Mouse (Mus musculus) ES-E14 (cell line): ENCODE data around the gene Arl4a. TPM values are rescaled to one million over a fixed set of nuclear protein-coding genes. Genes with fewer than 3 reads are reported as not detected.

ENCODE experiments used
- DNase-seq: peaks from one replicate; pipeline ENCODE4 v3.0.0-alpha.2; 2013; ENCODE audit warnings: low read depth, low spot score
- H3K27ac ChIP-seq: 2 replicates; pipeline ENCODE4 v1.5.1; 2012; ENCODE audit warnings: low read depth, mild to moderate bottlenecking, low read length, moderate library complexity, mixed read lengths; ENCODE audit not compliant: poor library complexity, insufficient read depth, severe bottlenecking
- H3K36me3 ChIP-seq: 2 replicates; pipeline ENCODE4 v1.6.1; 2012; ENCODE audit warnings: mild to moderate bottlenecking, low read length, moderate library complexity, mixed read lengths; ENCODE audit not compliant: control insufficient read depth, poor library complexity, insufficient read depth, severe bottlenecking
- H3K4me1 ChIP-seq, 2 experiments: fragments of 150-350 bp in 1 of 2; sonication (generic) in 1 of 2; 2 replicates each; pipeline ENCODE4 v1.6.1; 2012; ENCODE audit warnings: low read length in 2 of 2, mild to moderate bottlenecking in 1 of 2, mixed read lengths in 1 of 2; ENCODE audit not compliant: control insufficient read depth in 2 of 2, insufficient read depth in 2 of 2, poor library complexity in 1 of 2
- H3K4me3 ChIP-seq, 2 experiments: fragments of 150-350 bp in 1 of 2; sonication (generic) in 1 of 2; 2 replicates each; pipeline ENCODE4 v1.5.1; 2012; ENCODE audit warnings: low read length in 2 of 2, low read depth in 1 of 2, mild to moderate bottlenecking in 1 of 2, mixed read lengths in 1 of 2; ENCODE audit not compliant: insufficient read depth in 1 of 2, poor library complexity in 1 of 2, severe bottlenecking in 1 of 2
- H3K9ac ChIP-seq: 2 replicates; pipeline ENCODE4 v1.6.1; 2012; ENCODE audit warnings: low read depth, mild to moderate bottlenecking, low read length, mixed read lengths; ENCODE audit not compliant: poor library complexity, insufficient read depth, severe bottlenecking
- H3K9me3 ChIP-seq: fragments of 150-350 bp; sonication (generic); 2 replicates; pipeline ENCODE4 v1.6.1; 2012; ENCODE audit warnings: low read depth, mild to moderate bottlenecking, low read length; ENCODE audit not compliant: control insufficient read depth, insufficient read depth
- CHD2 ChIP-seq: IDR thresholded peaks from 2 replicates; pipeline ENCODE4 v1.6.1; 2014; ENCODE audit warnings: mild to moderate bottlenecking, low read depth, low read length, inconsistent platforms
- HCFC1 ChIP-seq: IDR thresholded peaks from 2 replicates; pipeline ENCODE4 v1.6.1; 2012; ENCODE audit warnings: low read length, inconsistent platforms, borderline replicate concordance; ENCODE audit not compliant: insufficient read depth
- MAFK ChIP-seq: IDR thresholded peaks from 2 replicates; pipeline ENCODE4 v1.6.1; 2014; ENCODE audit warnings: mild to moderate bottlenecking, low read depth, low read length, inconsistent platforms; ENCODE audit not compliant: insufficient read depth
- ZC3H11A ChIP-seq: IDR thresholded peaks from 2 replicates; pipeline ENCODE4 v1.6.1; 2012; ENCODE audit warnings: low read depth, mild to moderate bottlenecking, inconsistent platforms, low read length, borderline replicate concordance
- ZNF384 ChIP-seq: IDR thresholded peaks from 2 replicates; pipeline ENCODE4 v1.6.1; 2012; ENCODE audit warnings: low read depth, low read length, inconsistent platforms
- in situ Hi-C, 2 experiments: fragments of 600-800 bp; cut with MboI; formaldehyde crosslinking; loops; one replicate each; pipeline ENCODE4 v1.15.1; 2025; ENCODE audit warnings: low sequenced_read_pairs in 2 of 2, inconsistent platforms in 1 of 2; ENCODE audit not compliant: unreplicated experiment in 2 of 2
- total RNA-seq: library from RNA; depleted of rRNA; stranded (reverse); fragments of 300-350 nt; gene quantifications from 2 replicates; pipeline ENCODE4 v1.2.3, GENCODE M21; 2012; rRNA removed

Arl4a gene
- total RNA-seq, 1 experiment, result 20.2 TPM

- Histone ChIP-seq H3K9me3 (no peaks in the 10 kb centered on the region; the same call in 1 of the 2 replicates), H3K9ac (no peak overlapping the region), H3K4me3 (no peak overlapping the region), H3K27ac (no peak overlapping the region), H3K4me1 (no peaks in the 10 kb centered on the region), H3K36me3 (no peaks in the 10 kb centered on the region)
- no peak for DNase-seq
- TF ChIP-seq CHD2, result no peak
- TF ChIP-seq MAFK, result no peak
- no peak for TF ChIP-seq ZC3H11A
- TF ChIP-seq ZNF384, result no peak
- TF ChIP-seq HCFC1, result no peak
- in situ Hi-C loops, result no loop called here
Measured at GRCm38 (mm10) chr12:39956396-39956795, 81.4 kb downstream of the Arl4a start.

Other genes with a start within 250 kb of the Arl4a start
- 0.21 and 0.31 TPM in 2 replicates for gene Scin, start 96.2 kb upstream of the Arl4a start, total RNA-seq
- gene Lsmem1, start 161.5 kb upstream of the Arl4a start, total RNA-seq, result 0.09 and 0.16 TPM in 2 replicates
- 79.8 and 116 TPM in 2 replicates for gene Ifrd1, start 210.5 kb upstream of the Arl4a start, total RNA-seq